Mouse (Mus musculus) mouse trophoblast stem cell (cell line): ENCODE data around the gene Bmp10.

Experiments
- in situ Hi-C, 2 experiments: fragments of 300-500 bp; cut with MseI, MboI; formaldehyde crosslinking; loops; 2 replicates in 1 of 2; 3 replicates in 1 of 2; pipeline ENCODE4 v1.15.1; 2025

Gene Bmp10

DNA sequence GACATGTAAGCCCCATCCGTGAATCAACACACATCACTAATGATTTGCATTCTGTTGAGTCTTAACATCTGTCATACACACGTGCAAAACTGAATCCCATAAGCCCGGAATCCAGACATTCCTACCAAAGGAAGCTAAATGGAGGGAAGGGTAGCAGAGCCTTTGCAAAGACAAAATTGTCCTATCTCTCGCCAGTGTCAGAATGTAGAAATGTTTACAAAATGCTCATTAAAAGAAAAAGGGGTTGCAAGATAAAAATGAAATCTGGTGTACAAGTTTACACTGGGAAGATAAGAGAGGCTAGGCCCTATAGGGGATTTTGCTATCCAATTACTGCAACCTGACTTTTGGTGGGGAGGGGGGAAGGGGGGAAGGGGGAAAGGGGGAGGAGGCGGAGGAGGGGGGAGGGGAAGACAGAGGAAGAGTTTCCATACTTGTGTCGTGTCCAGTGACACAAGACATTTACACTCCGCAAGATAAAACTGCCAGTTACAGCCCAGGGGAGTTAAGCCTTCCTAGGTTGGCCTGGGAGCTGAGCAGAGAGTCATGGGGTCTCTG is at the start of gene Bmp10:
Gene Bmp10, plus strand, starts transcription at position 508 of the 558 bp plus-strand sequence.
- in situ Hi-C loops, result no loop called here

GRCm38 (mm10) chr6:87383926-87384691 is 44.7 kb upstream of the Bmp10 start:
- in situ Hi-C loops, result no loop called here

DNA sequence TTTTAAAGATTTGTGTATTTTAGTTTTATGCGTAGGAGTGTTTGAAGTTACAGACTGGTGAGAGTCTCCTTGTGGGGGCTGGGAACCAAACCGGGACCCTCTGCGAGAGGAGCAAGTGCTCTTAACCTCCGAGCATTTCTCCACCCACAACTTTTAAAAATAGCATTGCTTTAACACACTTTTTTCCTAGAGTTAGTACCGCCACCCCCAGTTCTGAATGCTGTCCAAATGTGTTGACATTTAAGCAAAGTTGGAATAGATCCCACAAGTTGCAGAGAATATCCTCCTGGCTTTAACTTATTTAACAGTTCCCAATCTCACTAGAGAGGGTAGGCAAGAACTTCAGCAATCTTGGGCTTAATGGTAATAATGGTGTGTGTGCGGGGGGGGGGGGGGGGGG is 44.0 kb upstream of the Bmp10 start:
- in situ Hi-C loops, result no loop called here

- in situ Hi-C loops, result no loop called here
Measured at GRCm38 (mm10) chr6:87386203-87386602, 42.6 kb upstream of the Bmp10 start.

GRCm38 (mm10) chr6:87386681-87387080 is 42.1 kb upstream of the Bmp10 start:
- in situ Hi-C loops, result no loop called here

DNA sequence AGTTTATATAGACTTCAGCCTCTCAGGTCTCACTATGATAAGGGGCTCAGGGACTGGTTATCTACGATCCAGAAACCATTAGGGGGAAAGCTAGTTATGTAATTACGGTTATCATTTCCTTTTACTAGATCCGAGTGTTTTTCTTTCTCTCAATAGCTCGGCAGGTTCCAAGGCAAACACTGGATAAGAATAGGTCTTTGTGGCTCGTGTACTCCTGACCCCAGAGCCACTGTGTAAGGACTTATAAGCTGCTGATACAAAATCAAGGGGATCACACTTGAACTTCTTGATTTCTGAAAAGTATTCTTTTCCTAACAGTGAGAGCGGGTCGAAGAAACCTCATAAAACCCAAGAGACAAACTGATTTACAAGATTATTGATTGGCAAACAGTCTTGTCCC is 39.9 kb upstream of the Bmp10 start, which contains the start of gene Gkn3:
Gene Gkn3, minus strand, starts transcription at position 59 of the 400 bp plus-strand sequence.
- in situ Hi-C loops, result no loop called here

GRCm38 (mm10) chr6:87389455-87389989 is 39.3 kb upstream of the Bmp10 start:
- in situ Hi-C loops, result no loop called here

DNA sequence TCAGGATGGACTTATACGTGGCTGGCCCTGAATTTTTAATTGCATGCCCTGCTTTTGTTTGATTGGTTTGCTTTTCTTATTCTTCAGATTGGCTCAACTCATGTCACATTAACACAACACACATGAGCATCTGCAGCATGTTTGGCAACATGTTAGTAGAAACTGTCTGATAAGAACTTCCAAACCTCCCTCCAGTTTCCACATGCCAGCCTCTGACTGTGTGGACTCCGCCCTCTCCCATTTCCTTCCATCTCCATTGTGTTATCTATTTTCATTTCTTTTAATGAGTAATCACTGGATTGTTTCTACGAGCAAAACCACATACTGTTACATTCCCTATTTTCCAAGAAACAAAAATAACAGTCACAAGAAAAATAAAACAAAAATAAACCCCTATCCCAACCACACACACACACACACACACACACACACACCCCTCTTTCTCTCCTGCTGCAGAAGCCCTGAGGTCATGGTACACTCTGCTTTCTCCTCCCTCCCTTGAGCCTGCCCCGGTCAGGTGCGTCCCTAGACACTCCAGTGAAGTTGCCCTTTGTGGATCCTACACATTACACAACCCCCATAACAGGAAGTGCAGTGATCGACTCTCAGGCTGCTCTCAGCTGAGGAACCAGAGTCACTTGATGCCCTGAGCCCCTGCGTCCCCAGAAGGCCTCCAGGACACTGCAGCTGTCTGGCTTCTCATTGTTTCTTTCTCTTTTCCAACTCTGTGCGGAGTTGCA is 35.2 kb upstream of the Bmp10 start:
- in situ Hi-C loops, result loop anchor here in 1 of 2 experiments (10.0 kb wide), 1 partner anchor 121 kb away; no protein-coding TSS in a partner anchor

DNA sequence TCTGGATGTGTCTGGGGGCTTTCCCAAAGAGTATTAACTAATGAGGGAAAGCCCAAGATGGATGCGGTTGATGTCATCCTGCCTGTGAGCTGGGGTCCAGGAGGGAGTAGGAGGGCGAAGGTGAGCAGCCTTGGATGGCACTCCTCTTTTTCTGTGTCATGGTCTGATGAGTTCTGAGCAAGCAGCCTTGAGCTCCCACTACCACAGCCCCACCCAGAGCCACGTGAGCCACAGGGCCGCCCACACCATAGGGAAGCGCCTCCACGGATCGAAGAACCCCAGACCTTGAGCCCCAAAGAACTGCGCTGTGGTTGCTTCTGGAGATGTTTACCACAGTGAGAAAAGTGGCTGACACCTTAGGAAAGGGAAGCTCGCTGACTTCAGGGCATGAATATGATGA is 34.0 kb upstream of the Bmp10 start:
- in situ Hi-C loops, result loop anchor here (5.0 to 10.0 kb wide), 3 partner anchors 53 to 128 kb away; no protein-coding TSS in a partner anchor

GRCm38 (mm10) chr6:87399137-87399536 is 29.7 kb upstream of the Bmp10 start:
- in situ Hi-C loops, result loop anchor here (5.0 to 10.0 kb wide), 3 partner anchors 48 to 123 kb away; no protein-coding TSS in a partner anchor

DNA sequence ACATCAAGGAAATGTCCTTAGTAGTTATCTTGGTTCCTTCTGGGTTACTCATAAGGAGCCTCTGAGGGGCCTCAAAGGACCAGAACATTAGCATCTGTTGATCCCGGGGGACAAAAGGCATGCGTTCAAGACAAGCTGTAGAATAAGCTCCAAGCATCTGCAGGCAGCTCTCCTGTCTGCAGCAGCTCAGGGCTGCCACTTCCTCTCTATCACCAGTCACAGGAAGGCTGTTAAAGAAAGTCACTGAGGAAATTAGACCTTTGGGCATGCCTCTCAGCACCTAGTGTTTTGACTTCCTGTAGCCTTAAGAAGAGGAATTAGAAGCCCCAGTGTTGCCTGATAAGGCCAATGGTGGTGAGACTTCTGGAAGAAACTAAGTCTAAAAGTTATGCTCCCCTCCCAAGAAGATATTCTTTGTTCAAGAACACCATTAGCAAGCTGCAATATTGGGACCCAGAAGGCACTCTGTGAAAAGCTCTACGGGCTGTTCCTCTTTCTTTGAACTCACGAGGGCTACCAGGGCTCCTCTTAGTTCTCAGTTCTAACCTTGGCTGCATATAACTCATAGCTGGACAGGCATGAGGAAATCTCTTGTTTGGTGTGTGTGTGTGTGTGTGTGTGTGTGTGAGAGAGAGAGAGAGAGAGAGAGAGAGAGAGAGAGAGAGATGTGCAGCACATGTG is 28.8 kb upstream of the Bmp10 start:
- in situ Hi-C loops, result loop anchor here (5.0 to 10.0 kb wide), 3 partner anchors 47 to 122 kb away; no protein-coding TSS in a partner anchor

DNA sequence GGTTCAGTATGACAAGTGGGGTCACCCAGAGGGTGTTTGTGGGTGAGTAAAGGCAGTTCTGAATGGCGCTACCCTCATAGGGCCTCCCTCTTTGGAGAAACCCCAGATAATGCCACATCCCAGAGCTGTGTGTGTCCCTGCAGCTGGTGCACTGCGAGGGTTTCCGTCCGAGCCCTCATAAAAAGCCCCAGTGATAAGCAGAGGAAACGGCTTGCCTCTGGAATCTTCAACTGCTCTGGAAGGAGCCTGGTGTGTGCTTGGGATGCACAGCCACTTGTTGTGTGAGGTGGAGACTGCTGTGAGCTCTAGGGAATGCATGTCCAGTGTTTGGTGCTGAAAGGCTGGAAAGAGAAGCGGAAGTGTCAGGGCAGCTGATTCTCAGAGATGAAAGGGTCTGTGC is 27.3 kb upstream of the Bmp10 start:
- in situ Hi-C loops, result no loop called here

DNA sequence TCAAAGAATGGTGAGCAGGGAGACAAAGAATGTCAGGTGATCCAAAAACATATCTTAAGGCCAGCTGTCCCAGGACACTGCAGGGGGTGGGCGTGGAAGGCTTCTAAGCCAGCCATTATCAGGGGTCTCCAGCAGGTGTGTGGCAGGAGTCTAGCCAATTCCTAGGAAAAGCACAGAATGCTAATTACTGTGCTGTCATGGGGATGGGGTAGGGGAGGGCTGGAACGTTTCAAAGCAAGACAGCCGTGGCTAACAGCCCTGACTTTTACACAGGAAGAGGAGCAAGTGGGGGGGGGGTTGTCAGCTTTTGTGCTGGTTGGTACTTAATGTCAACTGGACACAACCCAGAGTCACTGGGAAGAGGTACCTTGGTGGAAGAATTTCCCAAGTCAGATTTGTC is 16.8 kb upstream of the Bmp10 start:
- in situ Hi-C loops, result no loop called here

DNA sequence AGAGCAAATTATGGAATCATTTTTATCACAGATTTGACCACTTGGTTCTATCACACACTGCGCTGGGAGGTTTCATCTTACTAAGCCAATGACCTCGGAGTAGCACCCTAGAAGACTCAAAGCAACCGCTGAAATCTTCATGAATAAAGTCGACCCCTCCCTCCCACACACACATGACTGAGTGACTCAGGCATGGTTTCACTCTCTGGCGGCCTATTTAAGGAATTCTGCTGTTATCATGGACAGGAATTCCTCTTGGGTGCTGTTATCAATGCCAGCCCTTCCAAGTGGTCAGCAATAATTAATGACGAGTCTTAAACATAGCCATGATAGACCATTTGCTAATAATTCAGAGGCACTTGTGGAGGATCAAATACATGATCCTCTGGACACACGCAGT is 6.5 kb upstream of the Bmp10 start:
- in situ Hi-C loops, result no loop called here

- in situ Hi-C loops, result no loop called here
Measured at GRCm38 (mm10) chr6:87424037-87424816, 4.6 kb upstream of the Bmp10 start.

GRCm38 (mm10) chr6:87426954-87427353 is 1.8 kb upstream of the Bmp10 start:
- in situ Hi-C loops, result no loop called here

DNA sequence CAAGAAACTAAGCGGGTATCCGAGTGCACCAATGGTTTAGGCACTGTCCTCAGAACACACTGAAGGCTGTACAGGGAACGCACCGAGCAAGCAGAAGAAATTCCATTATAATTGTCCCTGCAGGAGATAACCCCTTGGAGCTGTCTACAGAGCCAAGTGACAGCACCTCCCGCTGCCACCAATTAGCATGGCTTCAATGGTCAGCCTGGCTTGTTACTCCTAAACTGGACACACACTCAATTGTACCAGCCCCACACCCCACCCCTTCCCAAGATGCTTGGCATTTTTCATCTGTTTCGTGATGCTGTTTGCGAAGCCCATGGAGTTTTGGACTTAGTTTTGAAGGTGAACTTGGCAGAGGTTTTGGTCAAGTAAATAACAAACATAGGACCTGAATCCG is 1.2 kb upstream of the Bmp10 start:
- in situ Hi-C loops, result no loop called here

DNA sequence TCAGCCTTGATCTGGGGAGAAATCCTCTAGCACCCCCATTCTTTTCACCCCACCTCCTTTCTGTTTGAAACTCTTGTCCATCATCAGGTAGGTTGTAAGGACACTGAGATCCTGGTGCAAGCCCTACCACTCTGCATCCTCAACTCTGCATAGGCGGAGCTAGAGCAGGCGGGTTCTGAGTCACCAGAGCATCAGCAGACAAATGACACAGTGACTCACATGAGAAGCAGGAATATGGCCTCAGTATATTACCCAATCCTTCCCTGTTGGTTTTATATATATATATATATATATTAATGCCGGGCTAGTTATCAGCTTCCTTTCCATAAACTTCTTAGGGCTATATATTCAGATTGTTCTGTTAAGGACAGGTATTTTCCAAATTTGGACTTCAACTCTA is 7.0 kb downstream of the Bmp10 start:
- in situ Hi-C loops, result no loop called here

- in situ Hi-C loops, result no loop called here
Measured at GRCm38 (mm10) chr6:87436745-87437144, 8.0 kb downstream of the Bmp10 start.

GRCm38 (mm10) chr6:87443253-87443652 is 14.5 kb downstream of the Bmp10 start:
- in situ Hi-C loops, result no loop called here

- in situ Hi-C loops, result loop anchor here in 1 of 2 experiments (5.0 kb wide), 1 partner anchor 48 kb away; no protein-coding TSS in a partner anchor
Measured at GRCm38 (mm10) chr6:87445222-87445621, 16.4 kb downstream of the Bmp10 start.
